Mouse (Mus musculus) spleen, adult 2 months (tissue): ENCODE results near the gene Epm2a.

Experiments used
- CTCF ChIP-seq: fragments of 200-500 bp; IDR thresholded peaks from 2 replicates; pipeline ENCODE4 v1.5.1; 2011; ENCODE audit warnings: mild to moderate bottlenecking, inconsistent platforms; ENCODE audit not compliant: insufficient read depth, insufficient read length, insufficient replicate concordance; ENCODE audit errors: extremely low read depth
- POLR2A ChIP-seq: fragments of 200-500 bp; IDR thresholded peaks from 2 replicates; pipeline ENCODE4 v1.6.1; 2011; ENCODE audit warnings: low read depth, low read length, inconsistent platforms

- TF ChIP-seq POLR2A: no peak
- TF ChIP-seq CTCF: no peak
Observed at GRCm38 (mm10) chr10:11362896-11363487, 19.8 kb downstream of the Epm2a start.
